Mouse (Mus musculus) kidney, adult 8-10 months (tissue): ENCODE measurements at regions not wholly inside any gene's neighbourhood (a gene's known extent, or its start where the extent isn't known, plus 50 kb on each side); places are given as distances from the start of the nearest gene placed in this dataset.

Experiments used
- DNase-seq, 2 experiments: peaks; one replicate each; pipeline ENCODE4 v3.0.0; 2022

- no peak for DNase-seq
Observed at GRCm38 (mm10) chr6:31658447-31659199, 94.8 kb upstream of the Podxl start.

GRCm38 (mm10) chr6:31650791-31651476 is 87.2 kb upstream of the Podxl start:
- DNase-seq: no peak

GRCm38 (mm10) chr6:31645261-31645660 is 81.5 kb upstream of the Podxl start:
- no peak for DNase-seq

- DNase-seq: no peak
Observed at GRCm38 (mm10) chr6:31644504-31644903, 80.7 kb upstream of the Podxl start.

- DNase-seq: peak; percentile 72 to 81
Observed at GRCm38 (mm10) chr6:31642451-31642942, 78.7 kb upstream of the Podxl start.

- DNase-seq: no peak
Observed at GRCm38 (mm10) chr6:31640745-31641144, 77.0 kb upstream of the Podxl start.

- DNase-seq: peak; percentile 35 to 74
Observed at GRCm38 (mm10) chr6:31639460-31639859, 75.7 kb upstream of the Podxl start.

GRCm38 (mm10) chr6:31638434-31639220 is 74.8 kb upstream of the Podxl start:
- no peak for DNase-seq

GRCm38 (mm10) chr6:31637371-31638052 is 73.7 kb upstream of the Podxl start:
- DNase-seq: no peak

- no peak for DNase-seq
Observed at GRCm38 (mm10) chr6:31636954-31637353, 73.2 kb upstream of the Podxl start.

GRCm38 (mm10) chr6:31632485-31632884 is 68.7 kb upstream of the Podxl start:
- DNase-seq: no peak

GRCm38 (mm10) chr6:31630009-31630408 is 66.2 kb upstream of the Podxl start:
- DNase-seq: no peak

- no peak for DNase-seq
Observed at GRCm38 (mm10) chr6:31627912-31628311, 64.1 kb upstream of the Podxl start.

- DNase-seq: no peak
Observed at GRCm38 (mm10) chr6:31625055-31625454, 61.3 kb upstream of the Podxl start.

GRCm38 (mm10) chr6:31624374-31624773 is 60.6 kb upstream of the Podxl start:
- DNase-seq: no peak

GRCm38 (mm10) chr6:31621023-31621422 is 57.2 kb upstream of the Podxl start:
- no peak for DNase-seq

- DNase-seq: no peak
Observed at GRCm38 (mm10) chr6:31618852-31619251, 55.1 kb upstream of the Podxl start.

GRCm38 (mm10) chr6:31617341-31617740 is 53.6 kb upstream of the Podxl start:
- peak; percentile 38 to 49 for DNase-seq

GRCm38 (mm10) chr6:31615426-31615970 is 51.7 kb upstream of the Podxl start:
- no peak for DNase-seq

- no peak for DNase-seq
Observed at GRCm38 (mm10) chr6:31614563-31614962, 50.8 kb upstream of the Podxl start.

- no peak for DNase-seq
Observed at GRCm38 (mm10) chr6:31613590-31614319, 50.0 kb upstream of the Podxl start.
